Mouse (Mus musculus) heart, embryonic 11.5 days (tissue): ENCODE results near the gene Cdc73. TPM values are rescaled to one million over a fixed set of nuclear protein-coding genes. Genes with fewer than 3 reads are reported as not detected.

Experiments
- ATAC-seq: fragments of 200-750 bp; cut with Nextera tagmentation; replicated peaks from 2 replicates; pipeline ENCODE4 v1.8.0; 2017; ENCODE audit warnings: moderate library complexity; ENCODE audit not compliant: insufficient number of reproducible peaks, low FRiP score, low TSS enrichment
- H3K27ac ChIP-seq: fragments of 300-500 bp; sonication (generic); 2 replicates; pipeline ENCODE4 v1.5.1; 2014; ENCODE audit warnings: mild to moderate bottlenecking, low read depth, low read length
- H3K27me3 ChIP-seq: fragments of 300-500 bp; sonication (generic); 2 replicates; pipeline ENCODE4 v1.6.1; 2014; ENCODE audit warnings: mild to moderate bottlenecking, low read length, mixed read lengths; ENCODE audit not compliant: control insufficient read depth, insufficient read depth
- H3K36me3 ChIP-seq: fragments of 300-500 bp; sonication (generic); 2 replicates; pipeline ENCODE4 v1.6.1; 2014; ENCODE audit warnings: mild to moderate bottlenecking, low read length, moderate library complexity, mixed read lengths; ENCODE audit not compliant: control insufficient read depth, insufficient read depth
- H3K4me1 ChIP-seq: fragments of 300-500 bp; sonication (generic); 2 replicates; pipeline ENCODE4 v1.6.1; 2014; ENCODE audit warnings: low read length; ENCODE audit not compliant: control insufficient read depth, insufficient read depth
- H3K4me2 ChIP-seq: fragments of 300-500 bp; sonication (generic); 2 replicates; pipeline ENCODE4 v1.6.1; 2014; ENCODE audit warnings: mild to moderate bottlenecking, moderate library complexity
- H3K4me3 ChIP-seq: fragments of 300-500 bp; sonication (generic); 2 replicates; pipeline ENCODE4 v1.5.1; 2014; ENCODE audit warnings: low read depth, low read length
- H3K9ac ChIP-seq: fragments of 300-500 bp; sonication (generic); 2 replicates; pipeline ENCODE4 v1.6.1; 2014; ENCODE audit warnings: mild to moderate bottlenecking, low read depth, low read length, moderate library complexity
- H3K9me3 ChIP-seq: fragments of 300-500 bp; sonication (generic); replicated peaks from 2 replicates; pipeline ENCODE4 v1.6.1; 2016; ENCODE audit warnings: low read length; ENCODE audit not compliant: control insufficient read depth
- WGBS: fragments of 180-500 bp; shearing (Covaris S2); extraction: QIAGEN DNeasy Blood & Tissue Kit; methylation state at CpG from one replicate; pipeline ENCODE4 v1.1.7; 2014; ENCODE audit not compliant: insufficient replicate concordance; 5-methylcytosine and 5-hydroxymethylcytosine counted together
- polyA plus RNA-seq: library from polyadenylated mRNA; unstranded; fragments of >200 nt; fragmentation: Nextera tagmentation; extraction: Ambion mirVana; gene quantifications from 2 replicates; pipeline ENCODE4 v1.2.1, GENCODE M21; 2014

Cdc73 gene
- polyA plus RNA-seq, 1 experiment from 2014 or later: 19.4 TPM

GRCm38 (mm10) chr1:143653646-143654045 lies 49.0 kb downstream of the Cdc73 start:
- Histone ChIP-seq H3K27me3 (no peaks in the 10 kb centered on the region), H3K27ac (no peak overlapping the region), H3K9me3 (no peaks in the 10 kb centered on the region), H3K9ac (no peak overlapping the region), H3K4me2 (no peak overlapping the region), H3K4me3 (no peak overlapping the region), H3K36me3 (no peaks in the 10 kb centered on the region), H3K4me1 (no peaks in the 10 kb centered on the region)
- WGBS: 87% methylated on average over 3 of the region's 3 CpGs
- ATAC-seq: no peak

GRCm38 (mm10) chr1:143650317-143650716 lies 52.4 kb downstream of the Cdc73 start:
- Histone ChIP-seq H3K4me2 (no peak overlapping the region), H3K4me3 (no peak overlapping the region), H3K36me3 (no peaks in the 10 kb centered on the region), H3K27ac (no peak overlapping the region), H3K4me1 (no peaks in the 10 kb centered on the region), H3K27me3 (no peaks in the 10 kb centered on the region), H3K9me3 (no peaks in the 10 kb centered on the region), H3K9ac (no peak overlapping the region)
- ATAC-seq: no peak
- WGBS: 93% methylated on average over 2 of the region's 2 CpGs

GRCm38 (mm10) chr1:143646219-143646618 lies 56.5 kb downstream of the Cdc73 start:
- H3K27ac ChIP-seq: no peak overlapping the region
- no peaks in the 10 kb centered on the region for H3K9me3 ChIP-seq
- ATAC-seq: no peak
- 83% methylated on average over 4 of the region's 4 CpGs for WGBS
- H3K27me3 ChIP-seq: no peaks in the 10 kb centered on the region
- H3K9ac ChIP-seq: no peak overlapping the region
- H3K36me3 ChIP-seq: no peaks in the 10 kb centered on the region
- H3K4me3 ChIP-seq: no peak overlapping the region
- no peaks in the 10 kb centered on the region for H3K4me1 ChIP-seq
- H3K4me2 ChIP-seq: no peak overlapping the region

- H3K27ac ChIP-seq: no peak overlapping the region
- ATAC-seq: no peak
- H3K36me3 ChIP-seq: no peaks in the 10 kb centered on the region
- no peak overlapping the region for H3K4me2 ChIP-seq
- no peaks in the 10 kb centered on the region for H3K27me3 ChIP-seq
- H3K9me3 ChIP-seq: no peaks in the 10 kb centered on the region
- H3K4me3 ChIP-seq: no peak overlapping the region
- WGBS: 81% methylated on average over 4 of the region's 4 CpGs
- H3K4me1 ChIP-seq: no peaks in the 10 kb centered on the region
- H3K9ac ChIP-seq: no peak overlapping the region
These were observed 57.3 kb downstream of the Cdc73 start for GRCm38 (mm10) chr1:143645386-143645785.

- H3K27ac ChIP-seq: no peak overlapping the region
- no peaks in the 10 kb centered on the region for H3K4me1 ChIP-seq
- H3K4me3 ChIP-seq: no peak overlapping the region
- no peak overlapping the region for H3K9ac ChIP-seq
- 99% methylated on average over 2 of the region's 2 CpGs for WGBS
- H3K27me3 ChIP-seq: no peaks in the 10 kb centered on the region
- H3K36me3 ChIP-seq: no peaks in the 10 kb centered on the region
- H3K9me3 ChIP-seq: no peaks in the 10 kb centered on the region
- no peak overlapping the region for H3K4me2 ChIP-seq
- no peak for ATAC-seq
These were observed 58.5 kb downstream of the Cdc73 start for GRCm38 (mm10) chr1:143644221-143644620.

- Histone ChIP-seq H3K27me3 (no peaks in the 10 kb centered on the region), H3K4me2 (no peak within 1 kb of the TSS), H3K36me3 (no peaks in the 10 kb centered on the region), H3K4me1 (no peaks in the 10 kb centered on the region), H3K4me3 (no peak within 1 kb of the TSS), H3K9ac (no peak within 1 kb of the TSS), H3K27ac (no peak within 1 kb of the TSS), H3K9me3 (no peaks in the 10 kb centered on the region)
- whole genome bisulfite sequencing: 78% methylated on average over 15 of the region's 15 CpGs
- ATAC-seq: no peak
These were observed 61.9 kb downstream of the Cdc73 start, which contains the start of gene B3galt2 for GRCm38 (mm10) chr1:143640650-143641407. TSS of gene B3galt2 (plus strand) at chr1:143640664.

GRCm38 (mm10) chr1:143632854-143633587 lies 69.7 kb downstream of the Cdc73 start:
- Histone ChIP-seq H3K4me1 (no peaks in the 10 kb centered on the region), H3K27me3 (no peaks in the 10 kb centered on the region), H3K4me2 (no peak overlapping the region), H3K9ac (no peak overlapping the region), H3K36me3 (no peaks in the 10 kb centered on the region), H3K27ac (no peak overlapping the region), H3K9me3 (no peaks in the 10 kb centered on the region), H3K4me3 (no peak overlapping the region)
- WGBS: 87% methylated on average over 2 of the region's 2 CpGs
- no peak for ATAC-seq

GRCm38 (mm10) chr1:143632361-143632760 lies 70.3 kb downstream of the Cdc73 start:
- no peak for ATAC-seq
- WGBS: 69% methylated on average over 1 of the region's 1 CpGs

More at GRCm38 (mm10) chr1:143632361-143632760, 70.3 kb downstream of the Cdc73 start:
- Histone ChIP-seq H3K9ac (no peak overlapping the region), H3K4me3 (no peak overlapping the region), H3K4me2 (no peak overlapping the region), H3K4me1 (no peaks in the 10 kb centered on the region), H3K27me3 (no peaks in the 10 kb centered on the region), H3K27ac (no peak overlapping the region), H3K36me3 (no peaks in the 10 kb centered on the region), H3K9me3 (no peaks in the 10 kb centered on the region)
